Mouse (Mus musculus) midbrain, embryonic 16.5 days (tissue): ENCODE measurements around the gene Ablim2. TPM values are rescaled to one million over a fixed set of nuclear protein-coding genes. Genes with fewer than 3 reads are reported as not detected.

Experiments
- ATAC-seq: fragments of 200-750 bp; cut with Nextera tagmentation; 2 replicates; pipeline ENCODE4 v1.8.0; 2017; ENCODE audit warnings: moderate TSS enrichment
- H3K27ac ChIP-seq: fragments of 300-500 bp; sonication (generic); 2 replicates; pipeline ENCODE4 v1.5.1; 2014; ENCODE audit warnings: mild to moderate bottlenecking, low read length, mixed read lengths
- H3K27me3 ChIP-seq: fragments of 300-500 bp; sonication (generic); 2 replicates; pipeline ENCODE4 v1.6.1; 2014; ENCODE audit warnings: low read depth, low read length, mixed read lengths; ENCODE audit not compliant: control insufficient read depth, insufficient read depth
- H3K36me3 ChIP-seq: fragments of 300-500 bp; sonication (generic); 2 replicates; pipeline ENCODE4 v1.6.1; 2014; ENCODE audit warnings: mild to moderate bottlenecking, low read length, moderate library complexity, mixed read lengths; ENCODE audit not compliant: control insufficient read depth, insufficient read depth
- H3K4me1 ChIP-seq: fragments of 300-500 bp; sonication (generic); 2 replicates; pipeline ENCODE4 v1.6.1; 2014; ENCODE audit warnings: mild to moderate bottlenecking, low read length, mixed read lengths; ENCODE audit not compliant: control insufficient read depth, insufficient read depth
- H3K4me2 ChIP-seq: fragments of 300-500 bp; sonication (generic); 2 replicates; pipeline ENCODE4 v1.6.1; 2014; ENCODE audit warnings: mild to moderate bottlenecking, low read length, mixed read lengths
- H3K4me3 ChIP-seq: fragments of 300-500 bp; sonication (generic); 2 replicates; pipeline ENCODE4 v1.5.1; 2014; ENCODE audit warnings: low read depth, mild to moderate bottlenecking, low read length, moderate library complexity, mixed read lengths
- H3K9ac ChIP-seq: fragments of 300-500 bp; sonication (generic); 2 replicates; pipeline ENCODE4 v1.6.1; 2014; ENCODE audit warnings: low read depth, low read length, mixed read lengths
- H3K9me3 ChIP-seq: fragments of 300-500 bp; sonication (generic); replicated peaks from 2 replicates; pipeline ENCODE4 v1.6.1; 2014; ENCODE audit warnings: mild to moderate bottlenecking, low read length, mixed read lengths; ENCODE audit not compliant: control insufficient read depth, poor library complexity, severe bottlenecking
- WGBS: fragments of 180-500 bp; shearing (Covaris S2); extraction: QIAGEN DNeasy Blood & Tissue Kit; methylation state at CpG from one replicate; pipeline ENCODE4 v1.1.7; 2014; 5-methylcytosine and 5-hydroxymethylcytosine counted together
- polyA plus RNA-seq: library from polyadenylated mRNA; unstranded; fragments of >200 nt; fragmentation: Nextera tagmentation; extraction: Ambion mirVana; gene quantifications from 2 replicates; pipeline ENCODE4 v1.2.1, GENCODE M21; 2015

Ablim2 gene
- polyA plus RNA-seq, 1 experiment from 2014 or later, result 36.2 TPM

DNA sequence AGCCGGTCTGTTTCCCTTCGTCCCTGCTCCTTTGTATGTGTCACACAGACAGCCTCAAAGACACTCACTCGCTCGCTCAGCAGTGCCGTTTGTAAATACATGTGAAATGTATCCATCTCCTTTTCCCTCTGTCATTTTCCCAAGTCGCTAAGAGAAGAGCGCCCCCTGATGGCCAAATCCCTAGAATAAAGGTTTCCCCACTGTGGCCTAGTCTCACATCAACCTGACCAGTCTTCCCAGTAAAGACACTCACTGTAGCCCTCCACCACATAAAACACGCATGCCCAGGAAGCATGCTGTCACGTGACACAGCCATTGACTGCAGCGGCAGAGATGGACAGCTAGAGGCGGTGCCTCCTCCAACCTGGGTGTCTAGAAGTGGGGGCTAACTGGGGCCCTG, 126.6 kb downstream of the Ablim2 start:
- Histone ChIP-seq H3K27me3 (no peaks in the 10 kb centered on the region), H3K4me1 (no peaks in the 10 kb centered on the region), H3K9me3 (no peaks in the 10 kb centered on the region), H3K4me2 (no peak overlapping the region), H3K27ac (no peak overlapping the region), H3K36me3 (no peaks in the 10 kb centered on the region; the same call in 1 of the 2 replicates), H3K4me3 (no peak overlapping the region), H3K9ac (no peak overlapping the region)
- 0 out of 2 replicates have a peak, but pooled peaks have one; percentile 9 for ATAC-seq
- WGBS, result 34% methylated on average over 11 of the region's 11 CpGs

- Histone ChIP-seq H3K36me3 (no peaks in the 10 kb centered on the region; the same call in 1 of the 2 replicates), H3K4me1 (no peaks in the 10 kb centered on the region), H3K9me3 (no peaks in the 10 kb centered on the region), H3K27me3 (no peaks in the 10 kb centered on the region), H3K4me3 (no peak overlapping the region), H3K9ac (no peak overlapping the region), H3K4me2 (no peak overlapping the region), H3K27ac (no peak overlapping the region)
- 94% methylated on average over 5 of the region's 5 CpGs for WGBS
- ATAC-seq, result no peak
Measured at GRCm38 (mm10) chr5:35884689-35885088, 127.0 kb downstream of the Ablim2 start.

- H3K27ac ChIP-seq, result no peak overlapping the region
- no peaks in the 10 kb centered on the region for H3K27me3 ChIP-seq
- H3K9me3 ChIP-seq, result no peaks in the 10 kb centered on the region
- ATAC-seq, result no peak
- H3K4me3 ChIP-seq, result no peak overlapping the region
- H3K9ac ChIP-seq, result no peak overlapping the region
- 0 out of 2 replicates have a peak, but pooled peaks cover 4% of the 10 kb centered on the region for H3K4me1 ChIP-seq
- H3K36me3 ChIP-seq, result no peaks in the 10 kb centered on the region
- H3K4me2 ChIP-seq, result no peak overlapping the region
- WGBS, result 51% methylated on average over 9 of the region's 9 CpGs
Measured at GRCm38 (mm10) chr5:35888959-35889358, 131.3 kb downstream of the Ablim2 start.

DNA sequence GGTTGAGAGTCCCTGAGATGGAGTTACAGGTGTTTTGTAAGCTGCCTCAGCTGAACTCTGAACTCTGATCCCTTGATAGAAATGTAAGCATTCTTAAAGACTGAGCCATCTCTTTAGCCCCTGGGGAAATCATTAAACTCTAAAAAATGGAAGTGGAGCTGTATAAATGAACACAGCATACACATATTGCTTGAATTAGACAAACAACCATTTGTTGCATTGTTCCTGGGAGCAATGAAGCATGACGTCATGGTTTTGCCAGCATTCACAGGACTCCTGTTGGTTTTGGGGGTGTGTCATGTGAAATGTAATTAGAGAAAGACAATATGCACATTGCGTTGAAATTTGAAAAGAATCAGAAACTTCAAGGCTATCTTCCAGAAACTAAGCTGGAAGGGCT, 132.0 kb downstream of the Ablim2 start:
- Histone ChIP-seq H3K9ac (no peak overlapping the region), H3K27me3 (no peaks in the 10 kb centered on the region), H3K27ac (no peak overlapping the region), H3K4me1 (peaks cover 4% of the 10 kb centered on the region; the same call in 1 of the 2 replicates), H3K4me2 (no peak overlapping the region), H3K4me3 (no peak overlapping the region), H3K36me3 (no peaks in the 10 kb centered on the region), H3K9me3 (no peaks in the 10 kb centered on the region)
- no peak for ATAC-seq
- 41% methylated on average over 2 of the region's 2 CpGs for WGBS

DNA sequence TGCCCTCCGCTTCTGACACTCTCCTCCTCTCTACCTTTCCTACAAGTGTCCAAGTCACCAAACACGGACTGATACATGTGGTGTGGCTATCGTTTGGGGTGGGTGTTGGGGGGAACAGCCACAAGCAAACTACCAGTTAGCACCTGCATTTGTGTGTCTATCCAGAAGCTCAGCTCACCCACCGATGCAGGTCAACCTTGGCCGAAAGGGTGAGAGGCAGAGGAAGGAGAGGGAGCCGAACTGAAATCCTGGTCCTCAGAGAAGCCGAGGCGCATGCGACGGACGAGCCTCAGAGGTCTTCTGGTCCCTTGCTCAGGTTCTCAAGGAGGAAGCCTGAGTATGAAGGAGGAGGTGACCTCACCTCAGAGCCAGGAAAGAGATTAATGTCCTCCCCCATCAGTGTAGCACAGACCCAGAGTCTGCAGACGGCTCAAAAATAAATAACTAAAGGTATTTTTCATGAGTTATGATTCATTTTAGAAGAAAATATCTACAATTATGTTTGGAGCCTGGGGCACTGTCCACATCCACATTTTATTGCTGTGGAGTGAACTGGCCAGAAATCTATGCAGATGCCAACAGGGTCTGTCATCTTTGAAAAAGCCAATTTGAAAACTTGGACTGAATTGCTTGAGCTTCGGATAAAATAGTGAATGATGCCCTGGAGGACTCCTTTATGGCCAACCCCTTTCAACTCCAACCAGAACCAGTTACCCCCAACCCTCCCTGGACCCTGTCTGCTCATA, 133.5 kb downstream of the Ablim2 start:
- peaks cover 19% of the 10 kb centered on the region for H3K4me1 ChIP-seq
- H3K27ac ChIP-seq, result no peak overlapping the region
- no peaks in the 10 kb centered on the region for H3K36me3 ChIP-seq
- H3K27me3 ChIP-seq, result no peaks in the 10 kb centered on the region
- H3K9me3 ChIP-seq, result no peaks in the 10 kb centered on the region
- ATAC-seq, result no peak
- H3K9ac ChIP-seq, result no peak overlapping the region
- WGBS, result 93% methylated on average over 13 of the region's 13 CpGs
- no peak overlapping the region for H3K4me2 ChIP-seq
- no peak overlapping the region for H3K4me3 ChIP-seq

- H3K4me1 ChIP-seq, result peaks cover 31% of the 10 kb centered on the region
- H3K4me2 ChIP-seq, result no peak overlapping the region
- WGBS, result 78% methylated on average over 3 of the region's 3 CpGs
- H3K27ac ChIP-seq, result peak overlapping the region; percentile 60; the same call in 1 of the 2 replicates
- H3K4me3 ChIP-seq, result no peak overlapping the region
- no peaks in the 10 kb centered on the region for H3K36me3 ChIP-seq
- no peak overlapping the region for H3K9ac ChIP-seq
- no peaks in the 10 kb centered on the region for H3K9me3 ChIP-seq
- no peaks in the 10 kb centered on the region for H3K27me3 ChIP-seq
- 0 out of 2 replicates have a peak, but pooled peaks have one; percentile 1 for ATAC-seq
Measured at GRCm38 (mm10) chr5:35892363-35892762, 134.7 kb downstream of the Ablim2 start.

GRCm38 (mm10) chr5:35893093-35893804, 135.6 kb downstream of the Ablim2 start, which contains the start of gene Afap1:
Afap1 (plus strand) TSS chr5:35893319.
- peak within 1 kb of the TSS; percentile 96 for H3K4me2 ChIP-seq
- H3K4me1 ChIP-seq, result peaks cover 36% of the 10 kb centered on the region
- H3K4me3 ChIP-seq, result peak within 1 kb of the TSS; percentile 50
- H3K36me3 ChIP-seq, result no peaks in the 10 kb centered on the region
- H3K27ac ChIP-seq, result peak within 1 kb of the TSS; percentile 86
- under 1% methylated on average over 48 of the region's 49 CpGs for WGBS
- H3K9me3 ChIP-seq, result no peaks in the 10 kb centered on the region
- peak; percentile 94 for ATAC-seq
- peak within 1 kb of the TSS; percentile 88 for H3K9ac ChIP-seq
- H3K27me3 ChIP-seq, result no peaks in the 10 kb centered on the region

DNA sequence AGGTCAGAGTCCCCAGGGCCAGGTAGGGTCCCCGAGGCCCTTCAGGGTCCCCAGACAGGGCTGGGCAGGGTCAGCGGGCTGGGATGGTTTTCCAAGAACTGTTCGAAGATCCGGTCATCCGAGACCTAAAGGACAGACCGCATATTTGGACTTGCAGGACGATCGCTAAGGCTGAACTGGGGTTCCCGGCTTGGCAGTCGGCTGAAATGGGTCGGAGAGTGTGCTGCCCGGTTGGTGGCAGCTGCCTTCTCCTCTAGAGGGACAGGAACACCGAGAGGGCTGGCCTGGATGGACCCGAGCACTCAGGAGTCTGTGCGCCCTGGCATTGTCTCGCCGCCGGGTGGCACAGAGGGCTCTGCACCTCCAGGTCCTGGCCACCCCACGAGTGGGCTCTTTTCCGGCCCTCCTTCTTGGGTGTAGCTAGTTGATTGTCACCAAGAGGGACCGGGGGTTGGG, 136.2 kb downstream of the Ablim2 start:
- WGBS, result 2% methylated on average over 21 of the region's 21 CpGs
- peak overlapping the region; percentile 50 for H3K4me3 ChIP-seq
- no peaks in the 10 kb centered on the region for H3K36me3 ChIP-seq
- H3K4me2 ChIP-seq, result peak overlapping the region; percentile 96
- no peaks in the 10 kb centered on the region for H3K9me3 ChIP-seq
- peaks cover 38% of the 10 kb centered on the region for H3K4me1 ChIP-seq
- peak overlapping the region; percentile 88 for H3K9ac ChIP-seq
- H3K27ac ChIP-seq, result peak overlapping the region; percentile 86
- peak; percentile 57 for ATAC-seq
- H3K27me3 ChIP-seq, result no peaks in the 10 kb centered on the region
